Mouse (Mus musculus): ENCODE measurements around the gene Gna13. TPM values are rescaled to one million over a fixed set of nuclear protein-coding genes. Genes with fewer than 3 reads are reported as not detected.

The Gna13 gene
- polyA plus RNA-seq, 1 experiment = 41.3 TPM

GRCm38 (mm10) chr11:109364881-109365280 is 2.2 kb downstream of the Gna13 start:
- no peak for TF ChIP-seq POLR2A (IDR thresholded peaks at IDR 0.05; ENCODE audit: low read depth, low read length)
- TF ChIP-seq CTCF (IDR thresholded peaks at IDR 0.05; ENCODE audit: borderline replicate concordance, insufficient read depth, low read length) = no peak
- peaks cover 11% of the 10 kb centered on the region; the same call in 1 of the 2 replicates for H3K4me1 ChIP-seq (ENCODE audit: control insufficient read depth, insufficient read depth, low read length)
- H3K27ac ChIP-seq (ENCODE audit: insufficient read depth, low read length) = no peak overlapping the region
- H3K4me3 ChIP-seq (ENCODE audit: insufficient read depth, low read length) = peak overlapping the region; percentile 42

- H3K27ac ChIP-seq (ENCODE audit: insufficient read depth, low read length) = no peak overlapping the region
- H3K4me1 ChIP-seq (ENCODE audit: control insufficient read depth, insufficient read depth, low read length) = peaks cover 11% of the 10 kb centered on the region; the same call in 1 of the 2 replicates
- TF ChIP-seq CTCF (IDR thresholded peaks at IDR 0.05; ENCODE audit: borderline replicate concordance, insufficient read depth, low read length) = no peak
- no peak for TF ChIP-seq POLR2A (IDR thresholded peaks at IDR 0.05; ENCODE audit: low read depth, low read length)
- H3K4me3 ChIP-seq (ENCODE audit: insufficient read depth, low read length) = no peak overlapping the region
Measured at GRCm38 (mm10) chr11:109365818-109366217, 3.2 kb downstream of the Gna13 start.

- Histone ChIP-seq H3K4me1 (ENCODE audit: control insufficient read depth, insufficient read depth, low read length) (peaks cover 11% of the 10 kb centered on the region; the same call in 1 of the 2 replicates), H3K4me3 (ENCODE audit: insufficient read depth, low read length) (no peak overlapping the region), H3K27ac (ENCODE audit: insufficient read depth, low read length) (no peak overlapping the region)
- no peak for TF ChIP-seq POLR2A (IDR thresholded peaks at IDR 0.05; ENCODE audit: low read depth, low read length)
- no peak for TF ChIP-seq CTCF (IDR thresholded peaks at IDR 0.05; ENCODE audit: borderline replicate concordance, insufficient read depth, low read length)
Measured at GRCm38 (mm10) chr11:109366802-109367579, 4.4 kb downstream of the Gna13 start.

GRCm38 (mm10) chr11:109369026-109369637 is 6.5 kb downstream of the Gna13 start:
- Histone ChIP-seq H3K4me3 (ENCODE audit: insufficient read depth, low read length) (no peak overlapping the region), H3K27ac (ENCODE audit: insufficient read depth, low read length) (no peak overlapping the region), H3K4me1 (ENCODE audit: control insufficient read depth, insufficient read depth, low read length) (peaks cover 11% of the 10 kb centered on the region; the same call in 1 of the 2 replicates)
- no peak for TF ChIP-seq CTCF (IDR thresholded peaks at IDR 0.05; ENCODE audit: borderline replicate concordance, insufficient read depth, low read length)
- no peak for TF ChIP-seq POLR2A (IDR thresholded peaks at IDR 0.05; ENCODE audit: low read depth, low read length)

GRCm38 (mm10) chr11:109375412-109375811 is 12.8 kb downstream of the Gna13 start:
- H3K4me3 ChIP-seq (ENCODE audit: insufficient read depth, low read length) = no peak overlapping the region
- TF ChIP-seq POLR2A (IDR thresholded peaks at IDR 0.05; ENCODE audit: low read depth, low read length) = no peak
- TF ChIP-seq CTCF (IDR thresholded peaks at IDR 0.05; ENCODE audit: borderline replicate concordance, insufficient read depth, low read length) = no peak
- no peak overlapping the region for H3K27ac ChIP-seq (ENCODE audit: insufficient read depth, low read length)
- peaks cover 7% of the 10 kb centered on the region for H3K4me1 ChIP-seq (ENCODE audit: control insufficient read depth, insufficient read depth, low read length)

- Histone ChIP-seq H3K4me3 (ENCODE audit: insufficient read depth, low read length) (no peak overlapping the region), H3K4me1 (ENCODE audit: control insufficient read depth, insufficient read depth, low read length) (peaks cover 7% of the 10 kb centered on the region; the same call in 1 of the 2 replicates), H3K27ac (ENCODE audit: insufficient read depth, low read length) (no peak overlapping the region)
- TF ChIP-seq CTCF (IDR thresholded peaks at IDR 0.05; ENCODE audit: borderline replicate concordance, insufficient read depth, low read length) = no peak
- TF ChIP-seq POLR2A (IDR thresholded peaks at IDR 0.05; ENCODE audit: low read depth, low read length) = no peak
Measured at GRCm38 (mm10) chr11:109376484-109377143, 14.0 kb downstream of the Gna13 start.

- peaks cover 10% of the 10 kb centered on the region for H3K4me1 ChIP-seq (ENCODE audit: control insufficient read depth, insufficient read depth, low read length)
- H3K27ac ChIP-seq (ENCODE audit: insufficient read depth, low read length) = no peak overlapping the region
- H3K4me3 ChIP-seq (ENCODE audit: insufficient read depth, low read length) = no peak overlapping the region
- TF ChIP-seq POLR2A (IDR thresholded peaks at IDR 0.05; ENCODE audit: low read depth, low read length) = no peak
- no peak for TF ChIP-seq CTCF (IDR thresholded peaks at IDR 0.05; ENCODE audit: borderline replicate concordance, insufficient read depth, low read length)
Measured at GRCm38 (mm10) chr11:109377477-109377876, 14.8 kb downstream of the Gna13 start.

GRCm38 (mm10) chr11:109378051-109378450 is 15.4 kb downstream of the Gna13 start:
- Histone ChIP-seq H3K4me1 (ENCODE audit: control insufficient read depth, insufficient read depth, low read length) (peaks cover 13% of the 10 kb centered on the region), H3K27ac (ENCODE audit: insufficient read depth, low read length) (no peak overlapping the region), H3K4me3 (ENCODE audit: insufficient read depth, low read length) (no peak overlapping the region)
- TF ChIP-seq CTCF (IDR thresholded peaks at IDR 0.05; ENCODE audit: borderline replicate concordance, insufficient read depth, low read length) (no peak), POLR2A (IDR thresholded peaks at IDR 0.05; ENCODE audit: low read depth, low read length) (no peak)

GRCm38 (mm10) chr11:109380662-109381061 is 18.0 kb downstream of the Gna13 start:
- TF ChIP-seq POLR2A (IDR thresholded peaks at IDR 0.05; ENCODE audit: low read depth, low read length) (no peak), CTCF (IDR thresholded peaks at IDR 0.05; ENCODE audit: borderline replicate concordance, insufficient read depth, low read length) (no peak)
- Histone ChIP-seq H3K4me3 (ENCODE audit: insufficient read depth, low read length) (no peak overlapping the region), H3K4me1 (ENCODE audit: control insufficient read depth, insufficient read depth, low read length) (peaks cover 14% of the 10 kb centered on the region), H3K27ac (ENCODE audit: insufficient read depth, low read length) (no peak overlapping the region)
